Mouse (Mus musculus): ENCODE measurements around the gene 2010300C02Rik. TPM values are rescaled to one million over a fixed set of nuclear protein-coding genes. Genes with fewer than 3 reads are reported as not detected.

Gene 2010300C02Rik
- polyA plus RNA-seq, 1 experiment from 2014 or later = 0.75 TPM

- WGBS = 91% methylated on average over 8 of the region's 8 CpGs
- Histone ChIP-seq H3K4me1 (no peaks in the 10 kb centered on the region), H3K9ac (replicated peaks) (no peak overlapping the region), H3K4me2 (replicated peaks) (no peak overlapping the region), H3K36me3 (no peaks in the 10 kb centered on the region), H3K27me3 (no peaks in the 10 kb centered on the region), H3K27ac (replicated peaks) (no peak overlapping the region), H3K4me3 (no peak overlapping the region), H3K9me3 (no peaks in the 10 kb centered on the region)
- ATAC-seq (ENCODE audit: low FRiP score, low read depth) = no peak
These were observed 87.5 kb downstream of the 2010300C02Rik start for GRCm38 (mm10) chr1:37632425-37632824.

- no peak overlapping the region for H3K4me3 ChIP-seq
- ATAC-seq (ENCODE audit: low FRiP score, low read depth) = no peak
- WGBS = 86% methylated on average over 6 of the region's 6 CpGs
These were observed 88.4 kb downstream of the 2010300C02Rik start for GRCm38 (mm10) chr1:37631456-37631855.

GRCm38 (mm10) chr1:37630412-37631210, 89.3 kb downstream of the 2010300C02Rik start:
- Histone ChIP-seq H3K36me3 (no peaks in the 10 kb centered on the region), H3K27ac (replicated peaks) (no peak overlapping the region), H3K4me3 (no peak overlapping the region), H3K9me3 (no peaks in the 10 kb centered on the region), H3K9ac (replicated peaks) (no peak overlapping the region), H3K27me3 (no peaks in the 10 kb centered on the region), H3K4me2 (replicated peaks) (no peak overlapping the region), H3K4me1 (no peaks in the 10 kb centered on the region)
- WGBS = 91% methylated on average over 10 of the region's 10 CpGs
- no peak for ATAC-seq (ENCODE audit: low FRiP score, low read depth)

More at GRCm38 (mm10) chr1:37631456-37631855, 88.4 kb downstream of the 2010300C02Rik start:
- no peaks in the 10 kb centered on the region for H3K36me3 ChIP-seq
- H3K9ac ChIP-seq (replicated peaks) = no peak overlapping the region
- no peaks in the 10 kb centered on the region for H3K9me3 ChIP-seq
- no peaks in the 10 kb centered on the region for H3K4me1 ChIP-seq
- no peak overlapping the region for H3K27ac ChIP-seq (replicated peaks)
- H3K27me3 ChIP-seq = no peaks in the 10 kb centered on the region
- H3K4me2 ChIP-seq (replicated peaks) = no peak overlapping the region

GRCm38 (mm10) chr1:37629876-37630275, 90.0 kb downstream of the 2010300C02Rik start:
- Histone ChIP-seq H3K9me3 (no peaks in the 10 kb centered on the region), H3K27me3 (no peaks in the 10 kb centered on the region), H3K4me2 (replicated peaks) (no peak overlapping the region), H3K27ac (replicated peaks) (no peak overlapping the region), H3K9ac (replicated peaks) (no peak overlapping the region), H3K4me1 (no peaks in the 10 kb centered on the region), H3K4me3 (no peak overlapping the region), H3K36me3 (no peaks in the 10 kb centered on the region)
- no peak for ATAC-seq (ENCODE audit: low FRiP score, low read depth)
- WGBS = 92% methylated on average over 5 of the region's 5 CpGs

GRCm38 (mm10) chr1:37628749-37629148, 91.1 kb downstream of the 2010300C02Rik start:
- H3K4me2 ChIP-seq (replicated peaks) = no peak overlapping the region
- ATAC-seq (ENCODE audit: low FRiP score, low read depth) = no peak
- no peaks in the 10 kb centered on the region for H3K36me3 ChIP-seq
- H3K4me3 ChIP-seq = no peak overlapping the region
- H3K27me3 ChIP-seq = no peaks in the 10 kb centered on the region
- no peaks in the 10 kb centered on the region for H3K9me3 ChIP-seq
- H3K27ac ChIP-seq (replicated peaks) = no peak overlapping the region
- no peak overlapping the region for H3K9ac ChIP-seq (replicated peaks)
- H3K4me1 ChIP-seq = no peaks in the 10 kb centered on the region
- WGBS = 73% methylated on average over 6 of the region's 6 CpGs

- H3K27ac ChIP-seq (replicated peaks) = no peak overlapping the region
- no peaks in the 10 kb centered on the region for H3K36me3 ChIP-seq
- ATAC-seq (ENCODE audit: low FRiP score, low read depth) = no peak
- WGBS = 83% methylated on average over 17 of the region's 17 CpGs
- H3K27me3 ChIP-seq = no peaks in the 10 kb centered on the region
- no peak overlapping the region for H3K4me2 ChIP-seq (replicated peaks)
- H3K9me3 ChIP-seq = no peaks in the 10 kb centered on the region
- no peaks in the 10 kb centered on the region for H3K4me1 ChIP-seq
- no peak overlapping the region for H3K4me3 ChIP-seq
- H3K9ac ChIP-seq (replicated peaks) = no peak overlapping the region
These were observed 95.7 kb downstream of the 2010300C02Rik start for GRCm38 (mm10) chr1:37624185-37624584.

GRCm38 (mm10) chr1:37622049-37622448, 97.8 kb downstream of the 2010300C02Rik start:
- Histone ChIP-seq H3K27me3 (no peaks in the 10 kb centered on the region), H3K4me2 (replicated peaks) (no peak overlapping the region), H3K36me3 (no peaks in the 10 kb centered on the region), H3K4me3 (no peak overlapping the region), H3K9ac (replicated peaks) (no peak overlapping the region), H3K27ac (replicated peaks) (no peak overlapping the region), H3K9me3 (no peaks in the 10 kb centered on the region), H3K4me1 (no peaks in the 10 kb centered on the region)
- ATAC-seq (ENCODE audit: low FRiP score, low read depth) = no peak
- 80% methylated on average over 6 of the region's 6 CpGs for WGBS

- 73% methylated on average over 1 of the region's 1 CpGs for WGBS
- no peaks in the 10 kb centered on the region for H3K36me3 ChIP-seq
- no peak overlapping the region for H3K9ac ChIP-seq (replicated peaks)
- H3K27ac ChIP-seq (replicated peaks) = no peak overlapping the region
- H3K9me3 ChIP-seq = no peaks in the 10 kb centered on the region
- H3K4me2 ChIP-seq (replicated peaks) = no peak overlapping the region
- H3K4me3 ChIP-seq = no peak overlapping the region
- H3K27me3 ChIP-seq = no peaks in the 10 kb centered on the region
- H3K4me1 ChIP-seq = peaks cover 7% of the 10 kb centered on the region; the same call in 1 of the 2 replicates
- no peak for ATAC-seq (ENCODE audit: low FRiP score, low read depth)
These were observed 100.3 kb downstream of the 2010300C02Rik start for GRCm38 (mm10) chr1:37619542-37619941.

- Histone ChIP-seq H3K9me3 (no peaks in the 10 kb centered on the region), H3K4me1 (peaks cover 7% of the 10 kb centered on the region; the same call in 1 of the 2 replicates), H3K27me3 (no peaks in the 10 kb centered on the region), H3K9ac (replicated peaks) (no peak overlapping the region), H3K27ac (replicated peaks) (no peak overlapping the region), H3K36me3 (no peaks in the 10 kb centered on the region), H3K4me2 (replicated peaks) (no peak overlapping the region), H3K4me3 (no peak overlapping the region)
- WGBS = 76% methylated on average over 5 of the region's 5 CpGs
- ATAC-seq (ENCODE audit: low FRiP score, low read depth) = no peak
These were observed 102.8 kb downstream of the 2010300C02Rik start for GRCm38 (mm10) chr1:37617047-37617446.

GRCm38 (mm10) chr1:37616569-37616968, 103.3 kb downstream of the 2010300C02Rik start:
- no peak for ATAC-seq (ENCODE audit: low FRiP score, low read depth)
- Histone ChIP-seq H3K27me3 (no peaks in the 10 kb centered on the region), H3K4me2 (replicated peaks) (no peak overlapping the region), H3K9me3 (no peaks in the 10 kb centered on the region), H3K4me1 (peaks cover 7% of the 10 kb centered on the region; the same call in 1 of the 2 replicates), H3K9ac (replicated peaks) (no peak overlapping the region), H3K4me3 (no peak overlapping the region), H3K27ac (replicated peaks) (no peak overlapping the region), H3K36me3 (no peaks in the 10 kb centered on the region)
- WGBS = 22% methylated on average over 4 of the region's 4 CpGs

GRCm38 (mm10) chr1:37615290-37616040, 104.4 kb downstream of the 2010300C02Rik start:
- Histone ChIP-seq H3K27ac (replicated peaks) (no peak overlapping the region), H3K4me3 (no peak overlapping the region), H3K9ac (replicated peaks) (no peak overlapping the region), H3K27me3 (no peaks in the 10 kb centered on the region), H3K4me1 (peaks cover 7% of the 10 kb centered on the region; the same call in 1 of the 2 replicates), H3K36me3 (no peaks in the 10 kb centered on the region), H3K4me2 (replicated peaks) (no peak overlapping the region), H3K9me3 (no peaks in the 10 kb centered on the region)
- no peak for ATAC-seq (ENCODE audit: low FRiP score, low read depth)
- WGBS = 87% methylated on average over 12 of the region's 12 CpGs

- WGBS = 89% methylated on average over 7 of the region's 7 CpGs
- ATAC-seq (ENCODE audit: low FRiP score, low read depth) = no peak
- Histone ChIP-seq H3K9me3 (no peaks in the 10 kb centered on the region), H3K4me1 (peaks cover 7% of the 10 kb centered on the region; the same call in 1 of the 2 replicates), H3K27ac (replicated peaks) (no peak overlapping the region), H3K36me3 (no peaks in the 10 kb centered on the region), H3K27me3 (no peaks in the 10 kb centered on the region), H3K4me2 (replicated peaks) (no peak overlapping the region), H3K9ac (replicated peaks) (no peak overlapping the region), H3K4me3 (no peak overlapping the region)
These were observed 105.0 kb downstream of the 2010300C02Rik start for GRCm38 (mm10) chr1:37614836-37615235.

All from midbrain, embryonic 12.5 days (tissue).